In genomic region chr1:91180723-91181122, GRCm38 (mm10) we compare ENCODE assay signal across 8 mouse cellular contexts. TPM values are rescaled to one million over a fixed set of nuclear protein-coding genes. Genes with fewer than 3 reads are reported as not detected.
DNase-seq lines count a peak whose midpoint lies in the region; ATAC-seq and TF ChIP-seq lines count a peak whose summit lies in the region.
"Had no signal": no experiment of that assay in that cellular context is flagged by ENCODE, and none has a peak within 500 bp of the region (broad histone marks: within the 10 kb centered on the region; RNA-seq: fewer than 3 reads in every experiment).

No protein-coding gene starts in this region.

- 67% methylated on average over 6 of the region's 6 CpGs for WGBS in embryonic facial prominence, embryonic 14.5 days
- WGBS in hindbrain, embryonic 14.5 days, result 78% methylated on average over 6 of the region's 6 CpGs
- 35% methylated on average over 6 of the region's 6 CpGs for WGBS in liver, embryonic 16.5 days (ENCODE audit: insufficient replicate concordance)

- peak overlapping the region; percentile 74 for H3K4me3 ChIP-seq in left cerebral cortex, adult 2 months
- peak overlapping the region; percentile 47; the same call in 1 of the 2 replicates for H3K4me3 ChIP-seq in embryonic facial prominence, embryonic 14.5 days (ENCODE audit: low read depth, low read length)
- no peak overlapping the region for H3K4me3 ChIP-seq in hindbrain, embryonic 14.5 days (replicated peaks; ENCODE audit: low read length)
- H3K4me3 ChIP-seq in liver, embryonic 16.5 days (ENCODE audit: low read depth, low read length), result peak overlapping the region; percentile 55

- H3K9ac ChIP-seq in embryonic facial prominence, embryonic 14.5 days (ENCODE audit: low read depth, low read length), result 0 out of 2 replicates have a peak overlapping the region, but pooled peaks have one; percentile 65
- no peak overlapping the region for H3K9ac ChIP-seq in hindbrain, embryonic 14.5 days
- H3K9ac ChIP-seq in liver, embryonic 16.5 days (ENCODE audit: low read depth, low read length), result no peak overlapping the region

- TF ChIP-seq CTCF in left cerebral cortex, adult 2 months (IDR thresholded peaks at IDR 0.05), result no peak

- H3K27ac ChIP-seq in left cerebral cortex, adult 2 months, result peak overlapping the region; percentile 92
- H3K27ac ChIP-seq in embryonic facial prominence, embryonic 14.5 days (replicated peaks; ENCODE audit: low read depth, low read length), result no peak overlapping the region
- H3K27ac ChIP-seq in hindbrain, embryonic 14.5 days, result no peak overlapping the region
- no peak overlapping the region for H3K27ac ChIP-seq in liver, embryonic 16.5 days (ENCODE audit: low read length)
- H3K27ac ChIP-seq: embryonic facial prominence, embryonic 12.5 days had no signal

- H3K9me3 ChIP-seq in embryonic facial prominence, embryonic 14.5 days (ENCODE audit: control insufficient read depth, low read length), result no peaks in the 10 kb centered on the region
- H3K9me3 ChIP-seq in hindbrain, embryonic 14.5 days (ENCODE audit: control insufficient read depth, low read length), result no peaks in the 10 kb centered on the region
- no peaks in the 10 kb centered on the region for H3K9me3 ChIP-seq in liver, embryonic 16.5 days (replicated peaks; ENCODE audit: control insufficient read depth, low read length)
- H3K9me3 ChIP-seq: embryonic facial prominence, embryonic 12.5 days had no signal

- no peak for DNase-seq in left cerebral cortex, adult 2 months (ENCODE audit: extremely low spot score in 1 of 2, low spot score in 2 of 2)
- no peak for DNase-seq in left cerebral cortex, adult 9 months (ENCODE audit: low spot score in 2 of 2)
- DNase-seq in embryonic facial prominence, embryonic 14.5 days (ENCODE audit: low spot score), result no peak
- no peak for DNase-seq in hindbrain, embryonic 14.5 days (ENCODE audit: low spot score)
- DNase-seq in right cerebral cortex, postnatal 14 days, result no peak
- no peak for DNase-seq in urinary bladder, postnatal 36 days (ENCODE audit: low spot score in 2 of 2)

- peak overlapping the region; percentile 89 for H3K4me2 ChIP-seq in embryonic facial prominence, embryonic 14.5 days (ENCODE audit: low read depth, low read length)
- 0 out of 2 replicates have a peak overlapping the region, but pooled peaks have one; percentile 12 for H3K4me2 ChIP-seq in hindbrain, embryonic 14.5 days (replicated peaks)
- H3K4me2 ChIP-seq in liver, embryonic 16.5 days (ENCODE audit: low read depth, low read length), result peak overlapping the region; percentile 61; the same call in 1 of the 2 replicates

- no peak for ATAC-seq in embryonic facial prominence, embryonic 14.5 days (ENCODE audit: low read depth)
- no peak for ATAC-seq in hindbrain, embryonic 14.5 days (ENCODE audit: low FRiP score)
- ATAC-seq in liver, embryonic 16.5 days (ENCODE audit: low read depth), result no peak

- peaks cover 23% of the 10 kb centered on the region for H3K4me1 ChIP-seq in embryonic facial prominence, embryonic 14.5 days (ENCODE audit: control insufficient read depth, insufficient read depth, low read length)
- peaks cover 17% of the 10 kb centered on the region; the same call in 1 of the 2 replicates for H3K4me1 ChIP-seq in hindbrain, embryonic 14.5 days (replicated peaks; ENCODE audit: control insufficient read depth, insufficient read depth, low read length)
- peaks cover 8% of the 10 kb centered on the region for H3K4me1 ChIP-seq in liver, embryonic 16.5 days (ENCODE audit: control insufficient read depth, low read depth, low read length)

- intact Hi-C loops in left cerebral cortex, adult 2 months (cut with DNase I), result loop anchor here (5.0 kb wide), 1 partner anchor 202 kb away; no protein-coding TSS in a partner anchor

- H3K36me3 ChIP-seq in embryonic facial prominence, embryonic 14.5 days (ENCODE audit: control insufficient read depth, insufficient read depth, low read length), result no peaks in the 10 kb centered on the region
- no peaks in the 10 kb centered on the region for H3K36me3 ChIP-seq in hindbrain, embryonic 14.5 days (replicated peaks; ENCODE audit: control insufficient read depth, insufficient read depth)
- no peaks in the 10 kb centered on the region for H3K36me3 ChIP-seq in liver, embryonic 16.5 days (ENCODE audit: control insufficient read depth, insufficient read depth)
- H3K36me3 ChIP-seq: embryonic facial prominence, embryonic 12.5 days had no signal

- H3K27me3 ChIP-seq in embryonic facial prominence, embryonic 14.5 days (replicated peaks; ENCODE audit: control insufficient read depth, insufficient read depth, low read length), result peaks cover 19% of the 10 kb centered on the region
- peaks cover 18% of the 10 kb centered on the region for H3K27me3 ChIP-seq in hindbrain, embryonic 14.5 days (ENCODE audit: control insufficient read depth, insufficient read depth, low read length)
- H3K27me3 ChIP-seq in liver, embryonic 16.5 days (ENCODE audit: control insufficient read depth, insufficient read depth, low read depth, low read length), result peaks cover 21% of the 10 kb centered on the region

RNA-seq across cellular contexts. Expression of gene Ramp1, which starts 1.1 kb away (rescaled TPM):
- 10 to 100 TPM; 52.6 to 53.0 TPM for total RNA-seq in left cerebral cortex, adult 2 months (2021)
- 13.5 and 21.7 TPM in 2 replicates for polyA plus RNA-seq in embryonic facial prominence, embryonic 14.5 days (2014; fragmentation: Nextera tagmentation; extraction: Ambion mirVana)
- polyA plus RNA-seq in hindbrain, embryonic 14.5 days (2014; fragmentation: Nextera tagmentation; extraction: Ambion mirVana), result 12.5 and 14.2 TPM in 2 replicates
- 4.9 and 5.2 TPM in 2 replicates for polyA plus RNA-seq in liver, embryonic 16.5 days (2015; fragmentation: Nextera tagmentation; extraction: Ambion mirVana)

RNA-seq across cellular contexts. Expression of gene Rbm44, which starts 35.8 kb away (rescaled TPM):
- not detected for total RNA-seq in left cerebral cortex, adult 2 months (2021)
- polyA plus RNA-seq in embryonic facial prominence, embryonic 14.5 days (2014; fragmentation: Nextera tagmentation; extraction: Ambion mirVana), result 0.85 and 1.1 TPM in 2 replicates
- 0.43 and 0.78 TPM in 2 replicates for polyA plus RNA-seq in hindbrain, embryonic 14.5 days (2014; fragmentation: Nextera tagmentation; extraction: Ambion mirVana)
- polyA plus RNA-seq in liver, embryonic 16.5 days (2015; fragmentation: Nextera tagmentation; extraction: Ambion mirVana), result 0.63 and 0.96 TPM in 2 replicates

Comparison
In these comparisons a context has a peak if more than half of its experiments do, and no peak if none do; other contexts are left out.
1. H3K4me2 ChIP-seq: peak in every context shown above with its lines; median percentile 89 in embryonic facial prominence, embryonic 14.5 days; 61 in liver, embryonic 16.5 days; 12 in hindbrain, embryonic 14.5 days.